Mouse (Mus musculus) gastrocnemius, adult 18-20 months (tissue): ENCODE data around the gene Cacnb1. TPM values are rescaled to one million over a fixed set of nuclear protein-coding genes. Genes with fewer than 3 reads are reported as not detected.

Source experiments
- DNase-seq: peaks from one replicate; pipeline ENCODE4 v3.0.0; 2021; ENCODE audit warnings: low spot score
- total RNA-seq, 2 experiments: library from RNA; stranded (reverse); gene quantifications; 2 replicates each; pipeline ENCODE4 v1.2.3; 2021

The Cacnb1 gene
- total RNA-seq, 2 experiments from 2014 or later, result 167 to 198 TPM

DNA sequence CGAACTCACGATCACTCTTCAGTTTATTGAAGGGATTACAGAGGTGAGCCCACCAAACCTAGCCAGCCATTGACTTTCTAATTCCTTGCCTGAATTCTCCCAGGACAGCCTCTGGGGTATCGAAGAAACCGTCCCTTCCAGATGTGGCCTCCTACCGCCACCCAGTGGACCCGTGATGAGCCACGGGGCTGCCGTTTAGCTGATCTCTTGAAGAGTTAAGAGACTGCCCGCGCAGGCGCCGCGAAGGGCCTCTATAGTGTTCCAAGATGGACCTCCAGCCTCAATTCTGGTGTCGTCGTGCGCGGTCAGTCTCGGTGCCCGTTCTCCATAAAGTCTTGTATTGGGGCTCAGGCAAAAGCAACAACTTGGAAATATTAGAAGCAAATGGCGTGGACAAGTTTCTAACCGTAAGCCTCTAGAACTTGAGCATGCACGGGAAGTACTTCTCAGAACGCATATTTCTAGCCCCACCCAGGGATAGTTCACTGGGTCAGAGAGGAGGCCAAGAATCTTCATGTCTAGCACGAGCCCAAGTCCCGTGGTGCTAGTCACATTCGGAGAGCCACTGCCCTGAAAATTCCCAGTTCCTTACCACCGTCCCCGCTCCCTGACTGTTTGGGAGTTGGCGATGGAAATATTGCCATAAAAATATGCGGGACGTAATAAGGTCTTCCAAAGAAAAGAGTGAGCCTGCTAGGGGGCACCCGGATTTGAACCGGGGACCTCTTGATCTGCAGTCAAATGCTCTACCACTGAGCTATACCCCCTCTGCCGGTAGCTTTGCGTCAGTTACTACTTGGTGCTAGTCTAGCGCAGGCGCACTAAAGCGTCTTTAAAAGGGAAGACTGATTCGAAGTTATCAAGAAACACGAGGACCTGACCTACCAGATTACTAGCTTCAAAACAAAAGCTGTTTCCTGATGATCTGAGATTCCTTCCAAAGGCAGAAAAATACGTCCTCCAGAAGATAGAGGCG lies 35.0 kb downstream of the Cacnb1 start:
- peak; percentile 94 for DNase-seq

- DNase-seq, result no peak
Measured at GRCm38 (mm10) chr11:97986738-97987465, 35.9 kb downstream of the Cacnb1 start.

DNA sequence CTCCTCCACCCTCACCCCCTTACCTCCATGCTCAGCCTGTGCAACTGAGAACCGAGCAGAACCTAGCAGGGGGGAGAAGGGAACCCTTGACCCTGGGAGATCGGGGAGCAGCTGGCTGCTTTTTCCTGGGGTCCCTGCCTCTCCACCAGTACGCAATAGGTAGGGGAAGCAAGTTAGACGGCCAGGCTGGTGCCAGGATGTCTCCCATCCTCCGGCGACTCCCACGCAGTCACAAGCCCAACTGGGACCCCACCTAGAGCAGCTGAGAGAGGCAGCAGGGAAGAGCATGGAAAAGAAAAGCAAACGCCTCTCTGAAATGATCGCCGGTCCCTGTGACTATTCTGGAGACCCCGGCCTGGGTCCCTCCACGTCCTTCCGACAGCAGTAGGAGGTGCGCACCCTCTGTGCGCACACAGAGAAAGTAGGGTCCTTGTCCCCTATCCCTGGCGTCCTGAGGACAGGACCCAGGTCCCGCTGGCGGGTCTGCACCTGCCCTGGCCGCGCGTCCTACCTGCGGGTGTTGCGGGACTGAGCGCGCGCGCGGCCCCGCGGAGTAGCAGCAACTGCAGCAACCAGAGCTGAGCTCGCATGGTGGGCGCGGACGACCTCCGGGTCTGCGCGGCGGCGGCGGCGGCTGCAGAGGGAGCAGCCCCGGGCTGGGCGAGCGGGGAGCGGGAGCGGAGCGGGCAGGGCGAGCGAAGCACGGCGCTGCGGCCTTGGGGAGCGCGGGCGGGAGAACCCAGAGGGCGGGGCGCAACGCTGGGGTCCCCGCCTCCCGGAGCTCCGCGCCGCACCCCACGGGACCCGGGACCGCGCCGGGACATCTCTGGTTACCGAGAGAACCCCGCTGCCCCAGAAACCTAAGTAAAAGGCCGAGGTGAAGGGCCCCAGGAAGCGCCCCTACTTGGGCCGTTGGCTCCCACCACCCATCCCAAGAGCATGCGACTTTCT lies 36.8 kb downstream of the Cacnb1 start, which contains the start of gene Plxdc1:
Gene Plxdc1, minus strand, starts transcription at position 718 of the 951 bp plus-strand sequence.
- DNase-seq, result no peak

GRCm38 (mm10) chr11:97983983-97984382 lies 38.9 kb downstream of the Cacnb1 start:
- no peak for DNase-seq

GRCm38 (mm10) chr11:97983506-97983905 lies 39.3 kb downstream of the Cacnb1 start:
- no peak for DNase-seq

- no peak for DNase-seq
Measured at GRCm38 (mm10) chr11:97982721-97983120, 40.1 kb downstream of the Cacnb1 start.

- DNase-seq, result peak; percentile 75
Measured at GRCm38 (mm10) chr11:97980531-97980966, 42.3 kb downstream of the Cacnb1 start.

DNA sequence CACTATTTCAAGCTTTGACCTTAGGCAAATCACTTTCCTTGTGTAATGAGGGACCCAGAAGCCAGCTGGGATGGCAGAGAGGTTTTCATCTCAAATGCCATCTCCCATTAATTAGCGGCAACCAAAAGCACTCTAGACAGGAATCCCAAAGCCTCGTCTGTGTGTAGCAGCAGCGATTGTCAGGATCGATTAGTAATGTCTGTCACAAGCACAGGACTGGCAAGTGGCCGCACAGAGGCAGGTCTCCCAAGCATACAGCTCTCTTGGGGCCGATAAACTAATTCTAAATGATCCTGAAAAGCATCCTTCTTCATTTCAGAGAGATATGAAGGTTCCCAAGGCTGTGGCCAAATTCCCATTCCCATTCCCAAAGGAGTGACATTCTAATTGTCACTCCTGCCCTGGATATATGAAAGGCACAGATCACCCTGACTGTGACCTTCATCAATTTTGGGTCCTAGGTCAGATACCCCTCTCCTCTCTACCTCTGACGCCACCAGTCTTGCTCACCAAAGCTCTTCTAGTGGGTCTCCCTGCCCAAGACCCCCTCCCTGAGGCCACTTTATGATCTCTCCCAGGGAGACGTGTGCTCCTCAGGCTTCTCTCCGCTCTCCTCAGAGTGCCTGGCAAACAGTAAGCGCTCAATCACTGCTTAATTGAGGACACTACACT lies 42.9 kb downstream of the Cacnb1 start:
- no peak for DNase-seq

- no peak for DNase-seq
Measured at GRCm38 (mm10) chr11:97978392-97978791, 44.4 kb downstream of the Cacnb1 start.

DNA sequence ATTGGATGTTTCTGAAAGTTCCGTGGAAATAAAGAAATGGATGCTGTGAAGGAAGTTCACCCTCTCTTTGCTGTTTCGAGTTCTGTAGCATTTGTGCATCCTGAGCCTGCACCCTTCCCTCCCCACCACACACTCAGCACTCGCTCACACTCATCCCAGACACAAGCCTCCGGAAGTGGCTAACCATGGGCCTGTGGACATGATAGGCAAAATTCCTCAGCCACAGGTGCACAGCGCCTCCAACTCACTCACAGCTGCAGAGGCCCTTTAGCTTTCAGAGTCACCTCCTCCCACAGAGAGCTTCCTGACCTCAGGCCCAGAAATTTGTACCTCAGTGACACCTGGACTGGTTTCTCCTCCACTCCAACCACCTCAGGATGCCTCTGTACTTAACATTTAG lies 45.0 kb downstream of the Cacnb1 start:
- no peak for DNase-seq

- no peak for DNase-seq
Measured at GRCm38 (mm10) chr11:97974746-97975145, 48.1 kb downstream of the Cacnb1 start.

- no peak for DNase-seq
Measured at GRCm38 (mm10) chr11:97974141-97974540, 48.7 kb downstream of the Cacnb1 start.

DNA sequence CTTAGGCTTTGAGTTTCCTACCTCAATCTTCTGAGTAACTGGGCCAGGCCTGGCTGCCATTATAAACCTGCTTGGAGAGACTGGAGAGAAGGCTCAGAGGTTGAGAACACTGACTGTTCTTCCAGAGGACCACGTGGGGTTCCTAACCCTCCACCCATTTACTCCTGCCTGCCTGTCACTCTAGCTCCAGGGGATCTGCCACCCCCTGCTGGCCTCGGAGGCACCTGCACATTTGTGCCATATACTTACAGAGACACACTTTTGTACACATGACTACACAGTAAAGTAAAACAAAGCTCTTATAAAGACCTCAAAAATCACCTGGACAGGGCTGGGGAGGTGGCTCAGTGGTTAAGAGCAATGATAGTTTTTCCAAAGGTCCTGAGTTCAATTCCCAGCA lies 50.4 kb downstream of the Cacnb1 start:
- no peak for DNase-seq

- peak; percentile 91 for DNase-seq
Measured at GRCm38 (mm10) chr11:97971232-97971631, 51.6 kb downstream of the Cacnb1 start.

GRCm38 (mm10) chr11:97970771-97971170 lies 52.1 kb downstream of the Cacnb1 start:
- no peak for DNase-seq

DNA sequence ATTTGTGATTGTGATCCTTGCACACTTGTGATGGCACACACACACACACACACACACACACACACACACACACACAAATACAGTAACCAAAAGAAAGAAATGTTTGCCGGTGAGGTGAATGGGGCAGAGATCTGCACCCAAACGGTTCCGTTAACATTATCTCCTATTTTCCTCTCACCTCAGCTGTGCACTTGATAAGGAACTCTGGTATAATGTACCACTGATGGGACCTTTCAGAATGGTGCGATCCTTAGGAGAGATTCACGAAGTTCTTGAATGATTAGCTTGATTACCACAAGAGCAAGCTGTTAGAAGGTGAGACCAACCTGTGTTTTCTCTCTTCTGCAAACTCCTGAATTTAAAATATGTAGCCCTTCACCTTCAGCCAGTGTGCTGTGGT lies 54.4 kb downstream of the Cacnb1 start:
- no peak for DNase-seq

DNA sequence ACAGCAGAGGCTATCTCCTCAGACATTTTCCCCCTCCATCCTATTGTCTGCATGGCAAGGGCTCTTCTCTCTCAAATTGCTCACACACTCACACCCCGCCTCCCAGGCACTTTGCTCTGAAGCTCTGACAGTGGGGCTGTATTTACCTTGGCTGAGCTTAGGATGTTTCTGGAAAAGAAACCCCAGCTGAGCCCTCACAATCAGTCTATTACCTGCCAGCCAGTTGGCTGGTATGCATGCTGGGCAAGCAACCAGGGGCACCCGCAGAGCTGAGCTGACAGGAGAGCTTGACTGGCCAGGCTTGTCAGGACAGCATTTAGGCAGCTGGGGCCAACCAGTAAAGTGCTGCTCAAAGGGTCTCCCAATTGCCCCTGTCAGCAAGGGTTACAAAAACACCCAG lies 55.7 kb downstream of the Cacnb1 start:
- no peak for DNase-seq

- DNase-seq, result no peak
Measured at GRCm38 (mm10) chr11:97960907-97961306, 61.9 kb downstream of the Cacnb1 start.

DNA sequence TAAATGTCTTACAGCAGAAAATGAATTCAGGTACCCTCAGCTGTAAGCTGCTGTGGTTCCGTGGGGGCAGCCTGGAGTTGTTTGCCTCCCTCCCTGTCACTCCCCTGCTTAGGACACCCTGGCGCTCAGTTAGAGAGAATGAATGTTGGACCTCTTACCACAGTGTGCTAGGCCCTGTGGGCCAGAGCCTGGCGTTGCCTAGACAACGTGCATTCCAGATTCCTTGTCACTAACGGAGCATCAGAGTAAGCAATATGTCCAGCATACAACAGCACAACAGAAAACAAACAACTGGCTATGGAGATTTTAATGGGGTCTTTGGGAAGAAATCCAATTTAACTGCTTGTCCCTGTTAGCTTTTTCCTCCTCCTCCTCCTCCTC lies 63.5 kb downstream of the Cacnb1 start:
- no peak for DNase-seq

DNA sequence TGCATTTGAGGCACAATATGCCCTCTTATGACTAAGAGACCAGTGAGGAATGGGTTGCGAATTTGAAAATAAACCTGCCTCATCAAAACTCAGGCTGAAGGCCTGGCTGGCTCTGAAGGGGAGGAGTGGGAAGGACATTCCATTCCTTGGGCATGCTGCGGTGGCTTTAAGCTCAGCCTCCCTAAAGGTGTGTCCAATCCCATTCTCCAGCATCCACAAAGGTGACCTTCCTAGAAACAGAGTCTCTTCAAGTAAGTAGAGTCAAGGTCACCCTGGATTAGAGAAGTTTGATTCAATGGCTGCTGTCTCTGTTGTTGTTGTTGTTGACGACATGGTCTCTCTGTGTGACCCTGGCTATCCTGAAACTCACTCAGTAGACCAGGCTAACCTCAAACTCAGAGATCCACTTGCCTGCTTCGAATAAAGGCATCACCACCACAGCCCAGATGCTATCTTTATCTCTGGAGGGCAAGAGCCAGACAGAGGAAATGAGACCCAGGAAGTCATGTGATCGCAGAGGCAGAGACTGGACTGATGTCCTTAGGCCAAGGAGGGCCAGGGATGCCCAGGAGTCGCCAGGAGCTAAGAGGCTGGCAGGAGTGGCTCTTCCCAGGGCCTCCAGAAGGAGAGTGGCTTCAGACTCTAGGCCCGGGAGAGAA lies 64.1 kb downstream of the Cacnb1 start:
- DNase-seq, result no peak
